Mouse (Mus musculus) G1E (cell line): Measurements from ENCODE around the gene Srpk1. TPM values are rescaled to one million over a fixed set of nuclear protein-coding genes. Genes with fewer than 3 reads are reported as not detected.

Experiments used
- ATAC-seq: 2 replicates; pipeline ENCODE4 v1.8.0; 2016; ENCODE audit warnings: mild to moderate bottlenecking; ENCODE audit not compliant: insufficient number of reproducible peaks, poor library complexity, low FRiP score, severe bottlenecking; ENCODE audit errors: extremely low read depth
- DNase-seq: peaks from one replicate; pipeline ENCODE4 v3.0.0; 2012; ENCODE audit warnings: low spot score
- H3K27me3 ChIP-seq: 2 replicates; pipeline ENCODE4 v1.6.1; 2012; ENCODE audit warnings: mild to moderate bottlenecking, low read length, inconsistent platforms; ENCODE audit not compliant: insufficient read depth
- H3K36me3 ChIP-seq: replicated peaks from 2 replicates; pipeline ENCODE3; 2012; ENCODE audit warnings: mild to moderate bottlenecking, inconsistent platforms
- H3K4me1 ChIP-seq: 2 replicates; pipeline ENCODE4 v1.6.1; 2012; ENCODE audit warnings: low read depth, low read length, inconsistent platforms, mixed read lengths; ENCODE audit not compliant: insufficient read depth
- H3K4me3 ChIP-seq: 2 replicates; pipeline ENCODE4 v1.5.1; 2012; ENCODE audit warnings: low read depth, mild to moderate bottlenecking, inconsistent platforms, low read length, moderate library complexity, mixed read lengths
- H3K9me3 ChIP-seq: replicated peaks from 2 replicates; pipeline ENCODE4 v1.6.1; 2012; ENCODE audit warnings: inconsistent platforms
- CTCF ChIP-seq: IDR thresholded peaks from 2 replicates; pipeline ENCODE4 v1.5.1; 2012; ENCODE audit warnings: low read depth, low read length, inconsistent platforms, mixed read lengths
- GATA1 ChIP-seq: IDR thresholded peaks from 2 replicates; pipeline ENCODE4 v1.6.1; 2012; ENCODE audit warnings: borderline replicate concordance, low read length, inconsistent platforms, mixed read lengths
- GATA2 ChIP-seq: IDR thresholded peaks from 2 replicates; pipeline ENCODE4 v1.6.1; 2012; ENCODE audit warnings: low read depth, low read length, inconsistent platforms, borderline replicate concordance
- POLR2AphosphoS5 ChIP-seq: IDR thresholded peaks from 2 replicates; pipeline ENCODE4 v1.6.1; 2012; ENCODE audit warnings: low read depth, low read length, inconsistent platforms; ENCODE audit not compliant: insufficient replicate concordance
- TAL1 ChIP-seq: conservative IDR thresholded peaks from 2 replicates; pipeline ENCODE4 v1.6.1; 2012; ENCODE audit warnings: low read depth, low read length, inconsistent platforms, mixed read lengths
- polyA plus RNA-seq: library from polyadenylated mRNA; stranded (reverse); fragments of >175 nt; gene quantifications from 2 replicates; pipeline ENCODE4 v1.2.3, GENCODE M21; 2012
- total RNA-seq, 2 experiments: library from RNA; stranded (forward) in 1 of 2; stranded (reverse) in 1 of 2; fragments of 200-1000 nt in 1 of 2; fragments of >200 nt in 1 of 2; fragmentation: Nextera tagmentation in 1 of 2; gene quantifications; 2 replicates each; pipeline ENCODE4 v1.2.3; 2014 to 2017

The Srpk1 gene
- total and polyA plus RNA-seq, 3 experiments, result 95.9 to 158 (median 112) TPM

DNA sequence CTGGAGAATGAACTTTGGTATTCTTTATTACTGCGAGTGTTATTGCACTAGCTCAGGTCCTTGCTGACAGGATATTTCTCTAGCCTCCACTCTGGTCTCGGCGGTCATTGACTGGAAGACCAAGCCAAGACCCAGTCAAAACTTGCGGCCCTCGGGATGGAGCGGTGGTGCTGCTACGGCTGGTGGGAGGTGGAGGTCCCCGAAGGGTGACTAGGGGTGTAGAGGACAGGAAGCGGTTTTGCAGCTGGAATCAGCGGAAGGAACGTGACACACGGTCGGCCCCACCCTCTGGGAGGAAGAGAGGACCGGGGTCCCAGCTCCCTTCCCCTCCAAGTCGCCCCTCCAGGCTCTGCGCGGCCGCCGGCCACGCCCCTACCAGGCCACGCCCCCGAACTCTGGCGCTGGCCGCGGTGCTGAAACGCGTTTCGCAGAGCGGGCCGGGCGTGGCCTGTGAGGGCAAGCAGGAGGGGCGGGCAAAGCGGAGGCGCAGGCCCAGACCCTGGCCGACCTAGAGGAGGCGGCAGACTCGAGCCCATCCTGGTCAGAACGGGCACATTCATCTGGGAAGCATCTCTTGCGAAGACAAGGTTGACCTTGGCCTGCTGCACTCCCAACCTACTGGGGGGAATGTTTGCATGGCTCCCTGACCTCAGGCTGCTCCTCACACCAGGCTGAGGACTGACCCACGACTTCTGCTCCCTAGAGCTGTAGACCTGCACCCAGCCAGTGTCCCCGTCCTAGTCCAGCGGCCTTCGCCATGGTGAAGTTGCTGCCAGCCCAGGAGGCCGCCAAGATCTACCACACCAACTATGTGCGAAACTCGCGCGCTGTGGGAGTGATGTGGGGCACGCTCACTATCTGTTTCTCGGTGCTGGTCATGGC lies 47.0 kb downstream of the Srpk1 start, which contains the start of gene Lhfpl5:
TSS of gene Lhfpl5 (plus strand) at position 398 of the 882 bp plus-strand sequence.
- no peaks in the 10 kb centered on the region for H3K36me3 ChIP-seq
- no peak for TF ChIP-seq GATA1
- TF ChIP-seq GATA2, result no peak
- TF ChIP-seq TAL1, result no peak
- TF ChIP-seq CTCF, result no peak
- no peak for TF ChIP-seq POLR2AphosphoS5
- no peak within 1 kb of the TSS; the same call in 1 of the 2 replicates for H3K4me3 ChIP-seq
- ATAC-seq, result no peak
- peak; percentile 22 for DNase-seq
- H3K27me3 ChIP-seq, result peaks cover 17% of the 10 kb centered on the region; the same call in 1 of the 2 replicates
- H3K9me3 ChIP-seq, result no peaks in the 10 kb centered on the region
- peaks cover 7% of the 10 kb centered on the region for H3K4me1 ChIP-seq

DNA sequence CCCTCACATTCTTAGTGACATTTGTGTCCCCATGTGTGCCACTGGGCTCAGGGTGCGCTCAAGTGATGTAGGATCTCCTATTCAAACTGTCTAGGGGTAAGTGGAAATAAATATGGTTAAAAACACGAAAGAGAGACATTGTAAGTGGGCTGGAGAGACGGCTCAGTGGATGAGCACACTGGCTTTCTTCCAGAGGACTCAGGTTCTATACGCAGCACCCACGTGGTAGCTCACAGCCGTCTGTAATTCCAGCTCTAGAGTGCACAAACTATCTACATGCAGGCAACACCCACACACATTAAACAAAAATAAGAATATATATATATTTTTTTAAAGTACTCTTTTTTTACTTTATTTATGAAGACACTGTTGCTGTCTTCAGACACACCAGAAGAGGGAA lies 49.6 kb downstream of the Srpk1 start:
- no peaks in the 10 kb centered on the region for H3K9me3 ChIP-seq
- DNase-seq, result no peak
- H3K4me3 ChIP-seq, result no peak overlapping the region
- ATAC-seq, result no peak
- peaks cover 7% of the 10 kb centered on the region for H3K4me1 ChIP-seq
- H3K27me3 ChIP-seq, result peaks cover 15% of the 10 kb centered on the region; the same call in 1 of the 2 replicates
- TF ChIP-seq POLR2AphosphoS5, result no peak
- no peak for TF ChIP-seq GATA2
- no peak for TF ChIP-seq CTCF
- TF ChIP-seq GATA1, result no peak
- TF ChIP-seq TAL1, result no peak
- H3K36me3 ChIP-seq, result no peaks in the 10 kb centered on the region

DNA sequence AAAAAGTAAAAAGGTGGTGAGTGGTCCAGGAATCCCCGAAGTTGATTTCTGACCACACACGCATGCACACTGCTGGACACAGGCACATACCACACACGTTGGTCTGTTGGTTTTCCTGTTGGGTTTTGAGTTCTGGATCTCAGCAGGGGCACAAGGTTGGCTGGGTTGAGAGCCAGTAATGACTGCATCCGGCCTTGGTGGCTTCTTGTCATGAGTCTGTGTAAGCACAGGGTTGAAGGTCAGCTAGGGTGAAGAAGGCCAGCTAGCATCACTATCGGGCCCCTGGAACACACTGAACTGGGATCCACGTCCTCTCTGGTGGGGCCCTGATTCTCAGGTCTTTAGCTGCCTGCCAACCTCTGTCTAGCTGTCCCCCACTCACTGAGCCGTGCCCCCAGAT lies 50.0 kb downstream of the Srpk1 start:
- no peak for TF ChIP-seq GATA2
- TF ChIP-seq CTCF, result no peak
- TF ChIP-seq GATA1, result no peak
- DNase-seq (no peak), ATAC-seq (no peak)
- H3K27me3 ChIP-seq, result peaks cover 17% of the 10 kb centered on the region; the same call in 1 of the 2 replicates
- no peaks in the 10 kb centered on the region for H3K9me3 ChIP-seq
- H3K4me1 ChIP-seq, result peaks cover 7% of the 10 kb centered on the region
- no peaks in the 10 kb centered on the region for H3K36me3 ChIP-seq
- no peak overlapping the region for H3K4me3 ChIP-seq

DNA sequence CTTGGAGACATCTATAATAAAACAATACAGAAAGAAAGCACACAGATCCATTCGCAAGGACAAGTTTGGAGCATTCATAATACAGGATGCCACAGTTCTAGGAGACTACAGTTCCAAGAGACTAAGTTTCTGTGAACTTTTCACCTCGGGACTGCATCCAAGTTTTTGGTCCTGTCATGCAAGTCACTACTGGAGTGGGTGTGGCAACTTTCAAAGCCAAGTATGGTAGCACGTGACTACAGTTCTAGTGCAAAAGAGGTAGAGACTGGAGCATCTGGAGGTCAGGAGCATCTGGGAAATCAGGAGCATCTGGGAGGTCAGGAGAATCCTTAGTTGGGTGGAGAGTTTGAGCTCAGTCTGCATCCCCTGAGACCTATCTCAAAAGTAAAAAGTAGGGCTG lies 50.6 kb downstream of the Srpk1 start:
- no peaks in the 10 kb centered on the region for H3K9me3 ChIP-seq
- ATAC-seq, result no peak
- peaks cover 17% of the 10 kb centered on the region; the same call in 1 of the 2 replicates for H3K27me3 ChIP-seq
- peaks cover 7% of the 10 kb centered on the region for H3K4me1 ChIP-seq
- no peak for TF ChIP-seq GATA1
- TF ChIP-seq GATA2, result no peak
- no peak for TF ChIP-seq POLR2AphosphoS5
- TF ChIP-seq CTCF, result no peak
- no peak for TF ChIP-seq TAL1
- no peak overlapping the region for H3K4me3 ChIP-seq
- no peak for DNase-seq
- H3K36me3 ChIP-seq, result no peaks in the 10 kb centered on the region

DNA sequence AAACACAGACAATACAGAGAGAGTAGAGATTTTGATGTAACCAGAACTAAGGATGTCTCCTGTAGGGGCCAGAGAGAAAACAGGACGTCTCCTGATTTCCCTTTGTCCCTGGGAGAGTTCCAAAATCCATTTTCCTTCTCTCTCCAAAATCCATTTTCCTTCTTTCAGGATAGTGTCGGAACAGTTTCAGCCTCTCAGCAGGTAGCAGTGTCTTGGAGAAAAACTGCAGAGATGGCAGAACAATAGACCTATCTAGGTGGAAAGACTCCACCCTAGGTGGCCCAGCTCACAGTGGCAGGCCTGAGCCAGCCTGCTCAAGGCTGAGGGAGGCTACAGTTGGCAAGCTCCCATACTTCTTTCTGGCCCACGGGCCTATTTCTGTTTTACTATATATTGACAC lies 55.0 kb downstream of the Srpk1 start:
- H3K4me1 ChIP-seq, result 0 out of 2 replicates have a peak, but pooled peaks cover 3% of the 10 kb centered on the region
- ATAC-seq (no peak), DNase-seq (no peak)
- 0 out of 2 replicates have a peak, but pooled peaks cover 3% of the 10 kb centered on the region for H3K27me3 ChIP-seq
- no peak overlapping the region for H3K4me3 ChIP-seq
- no peaks in the 10 kb centered on the region for H3K9me3 ChIP-seq
- TF ChIP-seq POLR2AphosphoS5, result no peak
- no peak for TF ChIP-seq CTCF
- TF ChIP-seq GATA2, result no peak
- no peak for TF ChIP-seq GATA1
- no peak for TF ChIP-seq TAL1
- H3K36me3 ChIP-seq, result no peaks in the 10 kb centered on the region

DNA sequence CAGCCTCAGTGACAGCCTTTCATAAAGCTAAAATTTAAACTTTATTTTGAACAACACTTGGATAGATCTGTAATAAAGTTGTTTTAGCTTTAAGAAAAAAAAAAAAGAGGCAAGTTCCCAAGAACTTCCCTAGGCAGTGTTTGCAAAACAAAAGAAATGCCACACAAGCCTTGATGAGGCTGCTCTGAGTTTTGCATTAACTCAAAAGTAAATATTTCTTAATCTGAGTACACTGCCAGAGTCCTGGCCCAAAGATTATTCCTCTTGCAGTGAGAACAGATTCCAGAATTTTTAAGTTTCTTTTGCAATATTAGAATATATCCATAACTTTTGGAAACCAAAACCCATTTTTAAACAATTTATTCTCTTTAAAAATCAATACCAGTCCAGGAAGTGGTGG lies 57.3 kb downstream of the Srpk1 start:
- H3K9me3 ChIP-seq, result no peaks in the 10 kb centered on the region
- no peak for ATAC-seq
- DNase-seq, result no peak
- TF ChIP-seq POLR2AphosphoS5 (no peak), GATA1 (no peak), TAL1 (no peak), CTCF (no peak), GATA2 (no peak)
- H3K27me3 ChIP-seq, result peaks cover 2% of the 10 kb centered on the region; the same call in 1 of the 2 replicates
- H3K4me3 ChIP-seq, result no peak overlapping the region
- H3K4me1 ChIP-seq, result 0 out of 2 replicates have a peak, but pooled peaks cover 3% of the 10 kb centered on the region
- H3K36me3 ChIP-seq, result no peaks in the 10 kb centered on the region
